Mouse (Mus musculus) adrenal gland, adult 2 months (tissue): ENCODE measurements at regions not wholly inside any gene's neighbourhood (a gene's known extent, or its start where the extent isn't known, plus 50 kb on each side); places are given as distances from the start of the nearest gene placed in this dataset.

Experiments
- DNase-seq: peaks from one replicate; pipeline ENCODE4 v3.0.0; 2021

DNA sequence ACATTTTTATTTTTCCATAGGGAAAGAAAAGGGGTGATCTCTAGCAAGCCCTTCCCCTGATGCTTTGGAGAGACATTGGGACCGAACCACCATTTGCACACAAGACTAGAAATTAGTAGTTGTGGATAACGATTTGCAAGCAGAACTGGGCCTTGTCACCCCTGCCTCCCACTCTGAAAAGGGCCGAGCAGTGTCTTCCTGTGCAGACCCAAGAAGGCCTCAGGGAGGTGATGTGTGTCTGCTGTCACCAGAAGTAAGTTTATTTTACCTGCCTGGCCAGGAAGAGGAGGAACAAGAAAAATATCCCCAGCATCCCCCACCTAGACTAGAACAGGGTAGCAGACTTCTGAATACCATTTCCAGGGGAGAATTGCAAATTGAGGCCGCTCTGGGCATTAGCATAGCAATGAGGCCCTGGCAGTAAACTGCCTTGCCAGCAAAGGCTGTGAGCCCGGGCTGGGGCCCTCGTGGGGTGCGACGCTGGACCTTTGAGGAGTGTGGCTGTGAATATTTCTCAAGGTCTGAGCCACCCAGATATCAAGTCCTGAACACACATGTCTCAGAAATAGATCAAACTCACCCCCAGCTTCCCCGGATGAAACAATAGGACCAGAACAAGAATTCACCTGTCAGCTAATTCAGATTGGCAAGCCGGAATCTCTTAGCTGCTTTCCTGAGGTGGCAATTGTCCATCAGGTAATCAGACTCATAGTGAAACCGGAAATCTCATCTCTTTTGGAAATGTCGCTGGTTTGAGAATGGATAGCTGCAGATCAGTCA lies 470.4 kb downstream of the Vrk1 start:
- no peak for DNase-seq

DNA sequence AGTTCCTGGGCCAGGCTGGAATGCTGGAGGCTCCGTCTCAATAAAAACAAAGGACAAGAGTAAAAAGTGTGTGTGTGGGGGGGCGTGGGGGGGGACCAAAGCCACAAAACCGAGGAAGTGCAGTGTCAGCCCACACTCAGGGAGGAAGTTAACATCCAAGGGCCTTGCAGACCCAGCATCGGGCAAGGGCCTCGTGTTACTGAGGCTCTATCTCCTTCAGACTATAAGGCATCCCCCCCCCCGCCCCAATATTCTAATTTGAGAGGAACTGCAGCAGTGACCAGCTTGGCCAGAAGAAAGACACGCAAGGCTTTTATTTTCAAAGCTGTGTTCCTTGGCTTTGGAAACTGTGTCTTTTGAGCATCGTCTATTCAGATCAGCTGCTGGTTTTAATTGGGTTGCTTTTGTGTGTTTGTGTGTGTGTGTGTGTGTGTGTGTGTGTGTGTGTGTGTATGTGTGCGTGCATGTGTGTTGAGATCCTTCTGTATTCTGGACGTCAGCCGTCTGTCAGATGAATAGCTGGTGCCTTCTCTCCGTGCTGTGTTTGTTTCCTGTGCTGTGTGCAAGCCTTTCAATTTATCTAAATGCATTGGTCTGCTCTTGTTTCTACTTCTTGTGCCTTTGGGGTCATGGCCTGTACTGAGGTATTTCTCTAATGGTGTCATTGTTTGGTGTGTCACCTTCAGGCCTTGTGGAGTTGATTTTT lies 491.7 kb downstream of the Vrk1 start:
- no peak for DNase-seq

DNA sequence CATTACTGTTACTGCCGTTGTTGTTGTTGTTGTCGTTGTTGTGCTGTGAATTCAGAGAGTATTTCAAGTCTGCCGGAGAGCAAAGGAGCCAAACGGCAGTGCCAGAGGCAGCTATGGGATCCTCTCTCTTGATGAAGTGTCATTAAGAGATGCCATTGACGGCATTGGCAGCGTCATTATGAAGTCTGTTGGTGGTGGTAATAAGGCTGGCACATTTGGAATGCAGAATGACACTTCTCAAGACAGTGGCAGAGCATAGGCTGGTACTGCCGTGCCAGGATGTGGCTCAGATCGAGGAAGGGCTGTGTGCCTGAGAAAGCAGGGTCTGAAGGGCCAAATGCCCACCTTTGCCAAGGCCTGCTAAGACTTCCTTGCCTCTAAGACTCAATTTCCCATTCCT lies 494.3 kb downstream of the Vrk1 start:
- DNase-seq, result no peak

DNA sequence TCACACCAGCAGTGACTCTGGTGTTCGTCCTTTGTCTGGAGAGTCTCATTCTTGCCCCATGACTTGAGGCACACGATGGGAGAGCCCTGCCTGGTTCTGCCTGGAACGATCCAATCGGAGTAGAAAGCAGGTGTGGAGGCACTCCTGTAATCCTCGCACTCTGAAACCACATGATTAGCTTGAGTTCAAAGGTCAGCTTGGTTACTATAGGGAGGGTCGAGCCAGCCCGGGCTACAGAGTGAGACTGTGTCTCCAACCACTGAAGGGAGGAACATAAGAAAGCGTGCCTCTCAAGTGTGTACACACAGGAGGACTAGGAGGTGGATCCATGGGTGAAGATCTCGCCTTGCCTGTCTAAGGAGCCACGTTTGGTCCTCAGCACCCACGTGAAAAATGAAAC lies 504.0 kb downstream of the Vrk1 start:
- no peak for DNase-seq

DNA sequence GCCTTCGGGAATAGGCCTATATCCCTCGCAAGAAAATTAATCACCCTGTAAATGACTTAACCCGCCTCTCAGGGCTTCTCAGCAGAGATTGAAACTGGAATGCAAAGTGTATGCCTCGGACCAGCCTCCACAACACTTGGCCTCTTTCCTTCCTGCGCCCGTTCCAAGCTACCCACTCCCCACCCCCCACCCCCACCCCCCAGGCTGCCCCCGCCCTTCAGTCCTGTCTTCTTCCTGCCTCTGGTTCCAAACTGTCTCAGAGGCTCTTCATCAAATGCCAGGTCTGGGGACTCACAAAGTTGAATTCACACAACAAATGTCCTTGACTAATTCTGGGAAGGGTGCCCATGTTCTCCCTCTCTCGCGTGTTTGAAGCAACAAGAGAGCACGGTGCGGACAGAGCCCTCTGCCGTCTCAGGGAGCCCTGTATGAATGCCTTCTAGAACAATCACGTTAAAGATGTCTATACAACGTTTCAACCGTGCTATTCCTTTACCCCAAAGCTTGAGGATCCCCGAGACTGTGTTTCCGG lies 505.3 kb downstream of the Vrk1 start:
- peak; percentile 46 for DNase-seq

DNA sequence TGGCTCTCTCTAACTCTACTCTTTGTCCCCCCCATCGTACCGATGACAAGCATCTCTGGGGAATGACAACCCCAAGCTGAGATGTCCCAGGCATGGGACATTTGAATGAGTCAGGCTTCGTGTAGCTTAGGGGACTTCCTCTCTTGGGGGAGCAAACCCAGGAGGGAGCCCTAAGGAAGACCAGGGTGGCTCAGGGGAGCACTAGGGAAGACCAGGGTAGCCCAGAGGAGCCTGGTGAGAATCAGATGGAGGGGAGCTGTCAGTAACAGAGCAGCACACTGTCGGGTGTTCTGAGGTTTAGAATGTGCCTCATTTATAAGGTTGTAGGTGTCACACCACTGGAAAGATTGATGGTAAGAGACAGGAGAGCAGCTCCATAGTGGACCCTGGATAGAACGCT lies 509.1 kb downstream of the Vrk1 start:
- no peak for DNase-seq

DNA sequence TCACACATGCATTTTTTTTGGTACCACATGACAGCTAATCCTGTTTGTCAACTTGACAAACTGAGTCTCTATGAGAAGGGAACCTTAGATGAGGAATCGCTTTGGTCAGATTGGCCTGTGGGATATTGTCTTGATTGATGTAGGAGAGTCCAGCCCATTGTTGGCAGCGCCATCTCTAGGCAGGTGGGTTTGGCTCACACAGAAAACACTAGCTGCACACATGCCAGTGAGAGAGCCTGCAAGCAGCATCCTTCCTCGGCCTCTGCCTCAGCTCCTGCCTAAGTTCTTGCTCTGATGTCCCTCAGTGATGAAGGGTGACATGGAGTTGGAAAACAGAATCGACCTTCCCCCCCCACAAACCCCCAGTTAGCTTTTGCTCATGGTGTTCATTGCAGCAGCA lies 514.4 kb downstream of the Vrk1 start:
- DNase-seq, result no peak

DNA sequence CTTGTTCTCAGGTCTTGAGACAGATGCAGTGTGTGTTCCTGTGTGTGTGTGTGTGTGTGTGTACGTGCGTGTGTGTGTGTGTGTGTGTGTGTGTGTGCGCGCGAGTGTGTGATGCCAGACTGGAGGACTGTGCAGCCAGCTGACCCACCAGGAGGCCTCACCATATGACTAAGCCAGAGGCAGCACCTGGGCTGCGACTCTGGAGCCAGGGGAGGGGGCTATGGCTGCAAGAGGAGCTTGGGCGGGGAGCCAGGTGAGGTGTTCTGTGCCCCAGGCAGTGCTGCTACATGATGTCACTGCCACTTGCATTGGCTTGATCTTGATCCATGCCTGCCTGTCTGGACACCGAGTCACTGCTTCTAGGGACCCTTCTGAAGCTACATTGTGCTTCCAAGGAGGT lies 517.1 kb downstream of the Vrk1 start:
- no peak for DNase-seq

DNA sequence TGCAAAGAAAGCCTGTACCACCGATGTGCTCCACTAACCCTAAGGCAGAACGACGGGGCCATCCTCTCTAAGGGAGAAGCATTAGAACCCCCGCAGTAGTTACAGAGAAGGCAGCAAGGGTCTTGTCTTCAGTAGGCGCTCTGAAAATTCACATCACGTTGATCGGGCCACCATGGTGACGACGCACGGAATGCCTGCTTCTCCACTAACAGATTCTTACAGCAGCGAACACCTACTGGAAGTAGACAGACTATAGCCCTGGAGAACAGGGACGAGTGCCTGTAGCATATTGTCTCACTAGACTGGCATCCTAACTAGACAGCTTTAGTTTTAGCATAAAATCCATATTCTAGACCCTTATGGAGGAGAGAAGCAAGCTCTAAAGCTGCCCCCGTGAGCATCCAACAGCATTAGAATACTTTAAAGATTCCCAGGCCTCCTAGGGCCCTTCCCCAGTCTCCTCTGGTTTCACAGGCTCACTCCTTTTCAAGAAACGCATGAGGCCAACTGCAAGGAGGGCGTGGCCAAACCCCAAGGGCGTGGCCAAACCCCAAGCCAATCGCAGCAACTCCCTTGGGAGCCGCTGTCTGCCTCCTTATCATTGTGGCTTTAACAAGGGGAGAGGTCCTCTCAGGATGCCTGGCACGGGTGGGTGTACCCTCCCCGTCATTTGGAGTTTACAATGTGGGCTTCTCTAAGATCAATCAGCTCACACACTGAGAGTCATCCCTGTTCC lies 517.8 kb downstream of the Vrk1 start:
- DNase-seq, result no peak

DNA sequence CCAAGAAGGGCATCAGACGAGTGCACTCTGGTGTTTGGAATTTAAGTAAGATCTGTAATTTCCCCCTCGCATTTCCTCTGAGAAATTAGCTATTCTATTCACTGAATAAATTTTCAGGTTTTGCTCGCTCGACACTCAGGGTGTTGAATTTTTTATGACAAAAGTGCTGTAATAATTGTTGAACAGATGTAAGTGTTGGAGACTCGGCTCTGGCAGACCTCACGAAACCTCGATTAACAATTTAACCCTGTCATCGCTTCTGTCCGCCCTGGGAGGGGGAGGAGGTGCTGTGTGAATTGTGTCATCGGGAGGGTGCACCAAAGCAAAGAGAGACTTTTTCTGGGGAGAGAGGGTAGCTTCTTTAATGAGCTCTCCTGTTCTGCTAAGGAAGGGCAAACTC lies 518.5 kb downstream of the Vrk1 start:
- no peak for DNase-seq

DNA sequence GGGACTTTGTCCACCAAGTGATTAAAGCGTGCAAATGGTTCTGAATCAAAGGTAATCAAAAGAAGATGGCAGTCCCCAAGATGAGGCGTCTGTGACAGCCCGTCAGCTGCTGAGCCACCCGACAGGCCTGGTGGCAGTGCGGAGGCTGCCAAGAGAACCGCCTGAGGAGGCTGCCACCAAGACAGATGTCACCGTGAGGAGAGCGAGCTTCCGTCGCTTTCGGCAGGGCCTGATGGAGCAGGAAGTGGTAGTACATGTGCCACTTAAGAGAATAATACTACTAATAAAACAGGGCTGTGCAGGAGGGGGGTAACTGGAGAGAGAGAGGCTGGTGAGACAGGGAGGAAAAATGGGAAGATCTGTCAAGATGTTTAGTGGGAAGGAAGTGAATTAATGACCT lies 519.1 kb downstream of the Vrk1 start:
- no peak for DNase-seq

DNA sequence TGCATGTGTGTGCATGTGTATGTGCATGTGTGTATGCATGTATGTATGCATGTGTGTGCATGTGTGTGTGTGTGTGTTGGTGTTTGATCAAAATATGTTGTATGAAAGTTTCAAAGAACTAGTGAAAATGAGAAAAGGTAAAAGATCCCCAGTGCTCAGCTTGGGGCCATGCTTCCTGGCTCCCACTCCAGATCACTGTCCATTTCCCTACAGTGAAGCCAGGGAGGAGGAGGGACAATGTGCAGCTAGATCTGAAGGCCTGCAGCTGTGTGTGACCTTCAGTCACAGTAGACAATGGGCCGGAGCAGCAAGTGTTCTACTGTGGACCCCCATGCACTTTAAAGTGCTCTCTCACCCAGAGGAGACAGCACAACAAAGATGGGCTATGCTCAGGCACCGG lies 525.1 kb downstream of the Vrk1 start:
- DNase-seq, result no peak

DNA sequence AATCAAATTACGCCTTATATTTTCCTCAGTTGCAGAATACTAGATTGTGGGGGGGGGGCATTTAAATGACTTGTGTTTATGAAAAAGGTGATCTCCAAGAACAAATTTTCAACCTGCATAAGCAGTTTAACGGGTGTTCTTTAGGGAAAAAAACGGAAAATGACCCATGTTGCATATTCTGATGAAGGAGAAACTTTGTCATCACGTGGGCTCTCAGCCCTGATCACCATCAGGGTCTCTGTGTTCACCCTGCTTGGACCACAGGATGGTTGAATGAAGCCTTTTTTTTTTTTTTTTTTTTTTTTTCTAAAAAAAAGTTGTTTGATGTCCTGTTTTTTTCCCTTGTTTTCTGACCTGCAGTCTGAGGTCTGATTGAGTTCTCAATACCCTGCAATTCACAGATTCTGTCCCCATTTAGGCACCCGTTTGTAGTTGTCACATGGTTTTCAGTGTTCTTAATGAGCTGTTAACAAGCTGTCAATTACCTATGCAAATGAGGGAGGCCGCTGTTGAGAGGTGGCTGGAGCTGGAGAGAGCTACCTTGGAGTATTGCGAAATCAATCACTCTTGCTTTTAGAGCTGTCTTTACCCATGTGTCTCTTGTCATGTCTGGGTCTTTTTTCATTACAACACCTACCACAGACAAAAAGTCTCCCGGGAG lies 525.7 kb downstream of the Vrk1 start:
- DNase-seq, result no peak

DNA sequence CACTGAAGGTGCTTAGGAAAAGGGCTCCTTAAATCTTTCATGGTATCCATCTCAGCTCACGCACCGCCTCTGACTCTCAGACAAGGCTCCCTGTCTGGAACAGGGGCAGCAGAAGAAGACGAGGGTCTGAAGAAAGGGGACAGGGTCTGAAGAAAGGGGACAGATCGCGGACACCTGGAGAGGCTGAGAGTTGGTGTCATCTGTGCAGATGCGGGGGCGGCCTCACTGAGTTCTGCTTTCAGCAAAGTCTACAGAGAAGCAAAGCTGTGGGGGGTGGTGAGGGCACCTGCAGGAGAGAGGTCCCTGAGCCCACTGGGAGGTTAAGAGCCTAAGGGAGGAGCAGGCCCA lies 526.2 kb downstream of the Vrk1 start:
- DNase-seq, result no peak

DNA sequence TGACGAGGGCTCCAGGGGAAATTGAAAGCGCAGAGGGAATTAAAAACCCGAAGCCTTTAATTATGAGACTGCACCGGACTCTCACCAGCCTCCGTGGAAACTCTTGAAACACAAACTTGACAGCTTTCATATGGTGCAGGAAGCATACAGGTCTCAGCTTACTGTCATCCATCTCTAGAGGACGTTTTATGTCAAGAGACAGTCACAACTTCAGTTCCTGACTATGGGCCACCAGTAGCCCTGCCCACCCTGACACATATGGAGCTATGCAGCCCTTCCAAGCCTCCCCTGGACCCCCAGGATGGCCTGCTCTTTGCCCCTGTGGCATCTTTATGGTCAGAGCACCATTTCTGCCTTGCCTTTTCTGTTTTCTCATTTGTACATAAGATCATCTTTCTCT lies 530.0 kb downstream of the Vrk1 start:
- DNase-seq, result no peak

DNA sequence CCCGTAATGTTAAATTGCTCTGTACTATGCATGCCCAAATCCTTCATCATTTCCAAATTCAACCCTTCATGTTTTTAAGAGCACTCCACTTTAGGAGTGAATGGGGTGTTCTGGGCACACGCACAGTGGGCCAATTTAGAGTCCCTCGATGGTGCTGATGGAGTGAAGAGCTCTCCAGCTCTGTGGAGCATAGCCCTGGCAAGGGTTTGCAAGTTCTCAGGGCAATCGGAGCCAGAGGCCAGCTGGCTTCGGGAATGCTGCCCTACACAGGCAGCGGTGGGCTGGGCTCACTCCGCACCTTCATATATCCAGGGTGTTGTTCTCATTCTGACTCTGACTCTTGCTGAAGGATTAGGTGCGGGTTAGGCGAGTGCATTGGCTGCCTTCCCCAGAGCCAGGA lies 549.5 kb downstream of the Vrk1 start:
- DNase-seq, result no peak

DNA sequence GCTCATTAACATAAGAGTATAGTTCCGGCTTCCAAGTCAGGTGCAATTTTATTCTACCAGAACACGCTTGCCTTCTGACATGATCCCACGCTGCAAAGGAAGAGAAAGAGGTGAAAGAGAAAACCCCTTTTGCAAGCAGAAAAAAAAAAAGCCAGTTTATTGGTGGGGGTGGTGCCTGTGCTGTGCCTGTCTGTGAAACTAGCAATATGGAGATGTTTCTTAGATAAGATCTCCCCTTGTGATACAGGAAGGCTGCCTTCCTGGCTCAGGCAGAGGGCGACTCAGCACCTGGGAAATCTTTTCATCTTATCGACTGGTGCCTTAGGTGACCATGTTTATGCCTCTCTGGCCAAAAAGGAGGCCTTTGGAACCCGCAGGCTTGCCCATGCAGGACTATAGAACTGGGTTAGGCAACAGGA lies 555.2 kb downstream of the Vrk1 start:
- DNase-seq, result no peak

DNA sequence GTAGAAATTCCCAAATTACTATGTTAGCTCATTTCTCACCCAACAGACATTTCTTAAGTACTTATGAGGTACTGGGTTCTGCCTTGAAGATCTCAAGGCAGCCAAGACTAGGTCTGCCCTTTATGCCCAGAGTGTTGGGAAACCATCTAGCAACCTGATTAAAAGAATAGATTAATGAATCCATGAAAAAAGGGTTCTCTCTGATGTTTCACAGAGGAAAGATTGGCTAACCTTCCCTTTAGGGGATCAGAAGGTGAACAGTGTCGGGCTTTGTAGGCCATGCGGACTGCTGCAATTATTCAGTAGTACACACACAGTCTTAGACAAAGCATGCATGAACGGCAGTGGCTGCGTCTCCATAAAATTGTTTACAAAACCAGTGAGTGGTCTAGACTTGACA lies 556.3 kb downstream of the Vrk1 start:
- no peak for DNase-seq

DNA sequence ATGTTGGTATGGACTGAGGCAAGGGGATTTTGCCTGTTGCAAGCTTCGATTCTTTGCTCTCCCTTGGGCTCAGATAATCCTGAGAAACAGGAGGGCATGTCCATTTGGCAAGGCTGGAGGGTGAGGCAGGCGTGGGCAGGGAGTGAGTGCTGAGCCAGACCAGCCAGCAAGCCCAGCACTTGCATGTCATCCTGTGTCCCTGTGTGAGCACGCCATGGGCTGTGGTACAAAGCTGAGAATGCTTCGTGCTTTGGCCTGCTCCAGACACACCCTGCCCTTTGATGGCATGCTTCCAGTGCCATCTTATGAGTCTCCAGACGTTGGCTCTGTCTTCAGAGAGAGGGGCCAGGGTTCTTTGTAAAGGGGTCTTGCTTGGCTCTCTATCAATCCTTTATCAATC lies 557.1 kb downstream of the Vrk1 start:
- no peak for DNase-seq

DNA sequence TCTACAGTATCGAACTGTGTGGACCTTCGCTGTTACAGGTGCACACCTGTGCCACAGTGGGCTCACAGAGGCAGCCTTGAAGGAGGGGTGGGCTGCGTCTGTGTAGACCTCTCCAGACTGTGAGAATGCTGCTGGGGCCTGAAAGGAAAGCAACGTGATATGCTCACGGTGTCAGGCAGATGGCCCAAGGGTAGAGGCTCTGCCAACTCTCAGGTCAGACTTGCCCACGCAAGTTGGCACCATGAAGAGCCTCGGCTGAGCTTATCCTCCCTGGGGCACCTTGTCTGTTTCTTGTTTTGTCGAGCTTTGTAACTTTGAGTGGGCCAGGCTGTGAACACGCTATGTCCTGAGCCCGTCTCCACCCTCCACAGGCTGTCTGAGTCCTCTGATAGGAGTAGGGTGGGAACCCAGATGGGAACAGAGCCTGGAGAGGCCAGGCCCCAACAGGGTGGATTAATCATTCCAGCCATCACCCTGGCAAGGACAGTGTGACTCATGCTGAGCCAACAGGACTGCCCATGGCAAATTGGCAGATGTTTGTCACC lies 558.6 kb downstream of the Vrk1 start:
- peak; percentile 13 for DNase-seq

DNA sequence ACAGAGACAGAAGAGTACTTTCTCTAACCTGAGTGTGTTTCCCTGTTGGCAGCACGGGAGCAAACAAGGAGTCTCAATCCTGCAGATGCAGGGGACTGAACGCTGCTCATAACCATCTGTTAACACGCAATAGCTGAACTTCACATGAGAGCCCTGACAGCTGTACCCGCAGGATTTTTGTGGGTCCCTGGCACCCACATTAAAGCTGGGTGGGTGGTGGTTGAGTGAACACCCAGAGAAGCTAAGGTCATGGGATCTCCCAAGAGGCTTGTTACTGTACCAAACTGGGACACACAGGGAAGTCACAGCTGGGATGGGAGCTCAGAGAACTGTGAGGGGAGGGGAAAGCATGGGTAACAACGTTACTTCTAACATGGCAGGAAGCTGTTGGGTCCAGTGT lies 562.9 kb downstream of the Vrk1 start:
- no peak for DNase-seq

DNA sequence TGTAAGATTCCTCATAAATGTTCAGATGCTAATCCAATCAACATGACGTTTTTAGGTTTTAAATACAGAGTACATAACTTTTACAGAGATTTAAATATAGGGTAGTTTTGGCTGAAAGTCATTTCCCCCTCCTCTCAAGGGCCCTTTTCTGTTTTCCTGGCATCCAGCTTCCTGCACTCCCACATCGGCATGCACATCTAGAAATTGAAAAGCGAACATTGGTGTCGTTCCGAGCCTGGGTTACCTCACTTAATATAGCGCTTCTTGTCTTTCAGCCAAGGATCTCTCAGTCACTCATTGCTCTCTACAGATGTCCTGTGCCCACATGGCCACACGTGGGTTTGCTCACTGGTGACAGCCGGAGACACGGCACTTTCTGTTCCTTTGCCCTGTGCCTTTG lies 572.7 kb downstream of the Vrk1 start:
- no peak for DNase-seq
